Mouse (Mus musculus) midbrain, embryonic 12.5 days (tissue): ENCODE data around the gene Ctnnd1. TPM values are rescaled to one million over a fixed set of nuclear protein-coding genes. Genes with fewer than 3 reads are reported as not detected.

Source experiments
- ATAC-seq: fragments of 200-750 bp; cut with Nextera tagmentation; 2 replicates; pipeline ENCODE4 v1.8.0; 2017; ENCODE audit warnings: low read depth, moderate TSS enrichment, moderate library complexity; ENCODE audit not compliant: low FRiP score
- H3K27ac ChIP-seq: fragments of 300-500 bp; sonication (generic); replicated peaks from 2 replicates; pipeline ENCODE4 v1.5.1; 2016; ENCODE audit warnings: mild to moderate bottlenecking
- H3K27me3 ChIP-seq: fragments of 300-500 bp; sonication (generic); 2 replicates; pipeline ENCODE4 v1.6.1; 2016; ENCODE audit warnings: mild to moderate bottlenecking
- H3K36me3 ChIP-seq: fragments of 300-500 bp; sonication (generic); 2 replicates; pipeline ENCODE4 v1.6.1; 2016
- H3K4me1 ChIP-seq: fragments of 300-500 bp; sonication (generic); 2 replicates; pipeline ENCODE4 v1.6.1; 2016
- H3K4me2 ChIP-seq: fragments of 300-500 bp; sonication (generic); replicated peaks from 2 replicates; pipeline ENCODE4 v1.6.1; 2016; ENCODE audit warnings: mild to moderate bottlenecking, moderate library complexity
- H3K4me3 ChIP-seq: fragments of 300-500 bp; sonication (generic); 2 replicates; pipeline ENCODE4 v1.5.1; 2016; ENCODE audit warnings: mild to moderate bottlenecking
- H3K9ac ChIP-seq: fragments of 300-500 bp; sonication (generic); replicated peaks from 2 replicates; pipeline ENCODE4 v1.6.1; 2016; ENCODE audit warnings: mild to moderate bottlenecking, moderate library complexity
- H3K9me3 ChIP-seq: fragments of 300-500 bp; sonication (generic); 2 replicates; pipeline ENCODE4 v1.6.1; 2016; ENCODE audit warnings: mild to moderate bottlenecking
- WGBS: fragments of 180-500 bp; shearing (Covaris S2); methylation state at CpG from one replicate; pipeline ENCODE4 v1.1.7; 2016; 5-methylcytosine and 5-hydroxymethylcytosine counted together
- polyA plus RNA-seq: library from polyadenylated mRNA; unstranded; fragments of >200 nt; fragmentation: Nextera tagmentation; extraction: Ambion mirVana; gene quantifications from 2 replicates; pipeline ENCODE4 v1.2.1, GENCODE M21; 2016

Gene Ctnnd1
- polyA plus RNA-seq, 1 experiment from 2014 or later = 47.4 TPM

DNA sequence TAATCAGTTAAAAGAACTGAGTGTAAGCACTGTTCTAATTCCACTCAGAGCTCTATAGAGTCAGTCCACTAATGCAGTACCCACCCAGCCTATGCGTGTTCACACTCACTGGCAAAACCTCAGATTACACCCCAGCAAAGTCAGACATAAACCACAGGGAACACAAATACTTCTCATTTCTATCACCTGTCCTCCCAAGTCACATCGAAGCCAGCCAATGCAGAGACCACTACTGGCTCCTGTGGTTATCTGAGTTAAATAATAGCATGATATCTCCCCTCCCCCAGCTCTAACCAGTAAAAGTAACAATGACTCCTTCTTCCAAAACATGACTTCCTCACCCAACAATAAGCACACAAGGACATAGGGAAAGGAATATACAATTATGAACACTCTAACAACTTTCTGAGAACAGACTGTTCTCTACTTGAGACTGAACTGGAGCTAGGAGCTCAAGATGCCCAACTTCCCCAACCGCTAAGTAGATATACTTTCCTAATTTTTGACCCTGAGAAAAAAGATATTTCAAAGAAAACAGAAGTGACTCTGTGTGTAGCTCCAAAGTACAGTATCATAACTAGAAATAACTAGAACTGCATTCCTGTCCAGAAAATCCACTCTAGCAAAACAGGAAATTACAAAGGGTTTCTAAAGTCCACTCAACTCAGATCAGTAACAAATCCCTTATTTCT, 27.0 kb downstream of the Ctnnd1 start:
- WGBS = 97% methylated on average over 3 of the region's 3 CpGs
- Histone ChIP-seq H3K4me3 (no peak overlapping the region), H3K4me2 (no peak overlapping the region), H3K9ac (no peak overlapping the region), H3K9me3 (no peaks in the 10 kb centered on the region), H3K27ac (no peak overlapping the region), H3K36me3 (peaks cover 31% of the 10 kb centered on the region), H3K27me3 (no peaks in the 10 kb centered on the region), H3K4me1 (no peaks in the 10 kb centered on the region)
- no peak for ATAC-seq

DNA sequence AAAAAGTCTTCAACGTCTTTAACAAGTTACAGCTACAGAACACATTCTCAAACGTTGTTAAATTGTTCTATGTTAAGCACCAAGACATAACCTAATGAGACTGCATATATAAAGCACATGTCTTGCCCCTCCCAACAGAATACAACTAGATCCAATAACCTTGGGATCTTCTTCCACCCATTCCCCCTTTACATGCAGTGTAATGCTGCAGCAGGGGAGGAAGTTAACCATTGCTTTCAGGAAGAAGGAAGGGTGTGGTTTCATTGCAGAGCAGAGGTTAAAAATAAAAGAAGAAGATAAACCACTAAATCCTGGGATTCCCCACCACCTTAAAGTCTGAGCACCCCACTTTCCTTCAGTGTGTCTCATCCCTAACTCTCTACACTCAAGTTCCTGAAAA, 27.9 kb downstream of the Ctnnd1 start:
- Histone ChIP-seq H3K9ac (no peak overlapping the region), H3K4me1 (no peaks in the 10 kb centered on the region), H3K36me3 (peaks cover 31% of the 10 kb centered on the region), H3K27me3 (no peaks in the 10 kb centered on the region), H3K9me3 (no peaks in the 10 kb centered on the region), H3K4me2 (no peak overlapping the region), H3K4me3 (no peak overlapping the region), H3K27ac (no peak overlapping the region)
- no peak for ATAC-seq
- WGBS = 81% methylated on average over 2 of the region's 2 CpGs

DNA sequence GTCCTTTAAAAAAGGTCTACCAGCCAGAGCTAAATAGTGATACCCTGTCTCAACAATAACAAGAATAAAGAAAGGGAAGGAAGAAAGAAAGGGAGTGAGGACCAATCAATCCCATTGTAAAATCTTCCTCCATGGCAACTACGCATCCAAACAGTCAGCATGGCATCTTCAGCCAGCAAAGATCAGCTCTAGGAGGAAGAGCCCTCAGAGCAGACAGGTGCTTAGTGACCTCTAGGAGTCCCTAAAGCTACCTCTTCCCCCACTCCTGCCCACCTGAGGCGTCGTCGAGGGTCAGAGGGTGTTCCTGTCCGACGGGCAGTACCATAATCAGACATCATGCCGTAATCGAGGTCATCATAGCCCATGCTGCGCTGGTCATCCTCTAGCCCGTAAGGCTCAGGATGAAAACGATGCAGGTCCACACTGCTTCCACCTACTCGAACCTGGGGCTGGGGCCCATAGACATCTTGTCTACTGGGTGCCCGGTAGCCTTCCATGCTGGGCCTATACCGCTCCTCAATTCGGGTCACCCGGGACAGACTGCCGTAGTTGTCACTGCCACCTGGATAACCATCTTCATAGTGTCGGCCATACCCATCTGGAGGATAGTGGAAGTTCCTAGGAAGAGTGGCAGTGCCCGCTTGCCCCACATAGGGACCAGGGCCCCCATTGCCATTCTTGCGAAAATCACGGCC, 30.8 kb downstream of the Ctnnd1 start:
- Histone ChIP-seq H3K27ac (no peak overlapping the region), H3K4me2 (no peak overlapping the region), H3K9me3 (no peaks in the 10 kb centered on the region), H3K36me3 (peaks cover 54% of the 10 kb centered on the region), H3K4me1 (no peaks in the 10 kb centered on the region), H3K9ac (no peak overlapping the region), H3K4me3 (no peak overlapping the region), H3K27me3 (no peaks in the 10 kb centered on the region)
- WGBS = 96% methylated on average over 21 of the region's 21 CpGs
- ATAC-seq = no peak

DNA sequence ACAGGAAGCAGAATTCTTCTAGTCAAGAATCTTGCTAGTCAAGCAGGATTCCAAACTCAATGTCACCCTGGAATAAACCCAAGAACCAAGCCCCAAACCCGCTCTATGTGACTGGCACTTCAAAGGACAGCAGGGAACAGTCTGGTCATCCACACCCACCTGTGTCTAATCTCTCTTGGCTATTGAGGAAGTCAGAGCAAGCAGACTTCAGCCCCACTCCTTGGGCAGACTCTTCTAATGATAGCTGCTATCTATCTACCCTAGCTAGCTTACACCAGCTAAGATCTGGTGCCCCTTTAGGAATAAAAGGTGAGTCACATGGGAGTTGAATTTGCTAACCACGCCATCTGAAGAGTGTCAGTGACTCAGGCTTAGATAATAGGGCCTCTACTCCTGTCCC, 31.7 kb downstream of the Ctnnd1 start:
- Histone ChIP-seq H3K9ac (no peak overlapping the region), H3K36me3 (peaks cover 53% of the 10 kb centered on the region), H3K27me3 (no peaks in the 10 kb centered on the region), H3K9me3 (no peaks in the 10 kb centered on the region), H3K4me3 (no peak overlapping the region), H3K27ac (no peak overlapping the region), H3K4me1 (no peaks in the 10 kb centered on the region), H3K4me2 (no peak overlapping the region)
- ATAC-seq = no peak
- WGBS = 89% methylated on average over 2 of the region's 2 CpGs

DNA sequence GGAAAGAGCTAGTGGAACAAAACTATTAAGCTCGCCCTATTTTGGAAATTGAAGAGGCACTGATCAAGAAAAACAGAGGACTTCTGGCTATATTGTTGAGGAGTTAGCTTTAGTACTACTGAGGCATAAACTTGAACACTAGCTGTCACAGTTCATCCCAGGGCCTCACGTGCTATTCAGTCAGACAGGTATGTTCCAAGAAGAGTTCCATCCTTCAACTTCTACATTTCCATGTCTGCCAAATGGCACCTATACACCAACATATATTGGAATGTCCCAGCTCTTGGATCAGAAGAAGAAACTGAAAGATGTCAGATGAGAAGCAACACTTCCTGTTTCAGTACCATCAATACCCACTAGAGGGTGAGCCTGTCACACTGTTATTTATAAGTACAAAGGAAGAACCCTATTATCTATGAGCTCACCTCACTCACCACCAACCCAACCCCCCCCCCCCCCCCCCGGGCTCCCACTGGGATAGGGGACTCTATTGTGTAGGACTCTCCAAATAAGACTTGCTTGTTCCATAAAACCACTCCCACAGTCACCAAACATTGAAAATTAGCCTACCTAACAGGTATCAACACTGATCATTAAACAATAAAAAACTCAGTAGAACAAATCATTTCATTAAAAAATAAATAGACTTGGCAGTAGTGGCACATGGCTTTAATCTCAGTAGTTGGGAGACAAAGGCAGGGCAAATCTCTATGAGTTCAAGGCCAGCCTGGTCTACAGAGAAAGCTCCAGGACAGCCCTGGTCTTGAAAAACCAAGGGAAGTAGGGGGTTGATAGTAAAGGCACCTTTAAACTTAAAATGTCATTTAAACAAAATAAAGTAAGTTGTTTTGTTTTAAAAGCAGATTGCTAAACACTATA, 32.7 kb downstream of the Ctnnd1 start:
- no peaks in the 10 kb centered on the region for H3K9me3 ChIP-seq
- H3K4me2 ChIP-seq = no peak overlapping the region
- H3K27ac ChIP-seq = no peak overlapping the region
- WGBS = 77% methylated on average over 3 of the region's 3 CpGs
- H3K36me3 ChIP-seq = peaks cover 62% of the 10 kb centered on the region
- no peak overlapping the region for H3K9ac ChIP-seq
- H3K27me3 ChIP-seq = no peaks in the 10 kb centered on the region
- ATAC-seq = peak; percentile 88
- no peak overlapping the region for H3K4me3 ChIP-seq
- H3K4me1 ChIP-seq = no peaks in the 10 kb centered on the region

DNA sequence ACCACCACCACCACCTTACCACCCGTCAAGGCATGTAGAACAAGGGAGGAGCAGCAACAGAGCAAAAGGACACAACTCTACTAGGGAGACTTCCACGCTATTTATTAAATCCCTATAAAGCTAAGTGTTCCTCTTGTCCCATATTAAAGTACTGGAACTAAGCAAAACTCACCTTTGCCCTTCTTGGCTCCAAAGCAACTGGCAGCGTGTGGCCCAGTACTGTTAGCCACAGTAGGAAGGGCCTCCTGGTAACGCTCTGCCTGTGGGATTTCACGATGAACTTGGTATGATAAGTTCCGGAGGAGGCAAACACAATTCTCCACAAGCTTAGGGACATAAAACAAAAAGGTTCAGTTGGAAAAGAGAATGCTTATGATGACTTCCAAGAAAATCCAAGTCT, 37.8 kb downstream of the Ctnnd1 start:
- 94% methylated on average over 6 of the region's 6 CpGs for WGBS
- Histone ChIP-seq H3K9me3 (no peaks in the 10 kb centered on the region), H3K4me1 (no peaks in the 10 kb centered on the region), H3K27me3 (no peaks in the 10 kb centered on the region), H3K36me3 (peaks cover 86% of the 10 kb centered on the region), H3K4me2 (no peak overlapping the region), H3K4me3 (no peak overlapping the region), H3K27ac (no peak overlapping the region), H3K9ac (no peak overlapping the region)
- no peak for ATAC-seq

DNA sequence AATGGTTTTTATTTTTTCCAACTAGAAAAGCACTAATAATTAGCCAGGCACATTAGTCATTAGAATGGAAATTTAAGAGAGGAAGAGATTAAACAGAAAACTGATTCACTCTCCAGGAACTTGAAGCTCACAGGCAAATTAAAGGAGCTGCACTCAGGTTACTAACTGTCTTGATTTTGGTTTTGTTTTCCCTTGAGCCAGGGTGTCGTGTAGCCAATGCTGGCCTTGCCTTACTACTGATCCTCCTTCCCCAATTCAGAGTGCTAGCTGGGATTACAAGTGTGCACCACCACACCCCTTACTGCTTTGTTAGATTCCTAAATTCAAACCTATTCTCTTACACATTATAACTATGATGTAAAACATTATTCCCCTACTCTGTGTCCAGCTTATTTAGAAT, 42.7 kb downstream of the Ctnnd1 start:
- no peak overlapping the region for H3K4me2 ChIP-seq
- no peaks in the 10 kb centered on the region for H3K9me3 ChIP-seq
- no peak overlapping the region for H3K4me3 ChIP-seq
- no peak for ATAC-seq
- no peaks in the 10 kb centered on the region for H3K4me1 ChIP-seq
- H3K36me3 ChIP-seq = peaks cover 91% of the 10 kb centered on the region
- H3K9ac ChIP-seq = no peak overlapping the region
- H3K27me3 ChIP-seq = no peaks in the 10 kb centered on the region
- WGBS = 93% methylated on average over 1 of the region's 1 CpGs
- no peak overlapping the region for H3K27ac ChIP-seq

DNA sequence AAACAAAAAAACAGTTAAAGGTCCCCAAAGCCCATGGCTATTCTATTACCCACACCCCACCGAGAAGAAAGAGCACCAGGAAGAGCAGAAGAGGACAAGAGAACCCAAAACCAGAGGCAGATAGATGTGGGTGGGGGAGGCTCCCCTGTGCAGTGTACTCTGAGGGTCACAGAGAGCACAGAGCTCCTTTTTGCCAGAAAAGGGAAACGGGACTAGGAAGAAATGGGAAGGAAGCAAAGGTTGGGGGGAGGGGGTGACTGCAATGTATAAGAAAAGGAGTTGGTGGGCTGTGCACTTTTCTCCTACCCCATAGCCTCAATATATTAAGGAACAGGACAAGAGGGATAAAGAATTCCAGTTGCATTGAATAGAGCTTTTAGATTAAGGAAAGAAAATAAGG, 49.6 kb downstream of the Ctnnd1 start:
- no peaks in the 10 kb centered on the region for H3K27me3 ChIP-seq
- no peak for ATAC-seq
- no peak overlapping the region for H3K4me3 ChIP-seq
- no peaks in the 10 kb centered on the region for H3K9me3 ChIP-seq
- H3K4me1 ChIP-seq = no peaks in the 10 kb centered on the region
- WGBS = 79% methylated on average over 2 of the region's 2 CpGs
- no peak overlapping the region for H3K27ac ChIP-seq
- peaks cover 62% of the 10 kb centered on the region for H3K36me3 ChIP-seq
- no peak overlapping the region for H3K4me2 ChIP-seq
- H3K9ac ChIP-seq = no peak overlapping the region

DNA sequence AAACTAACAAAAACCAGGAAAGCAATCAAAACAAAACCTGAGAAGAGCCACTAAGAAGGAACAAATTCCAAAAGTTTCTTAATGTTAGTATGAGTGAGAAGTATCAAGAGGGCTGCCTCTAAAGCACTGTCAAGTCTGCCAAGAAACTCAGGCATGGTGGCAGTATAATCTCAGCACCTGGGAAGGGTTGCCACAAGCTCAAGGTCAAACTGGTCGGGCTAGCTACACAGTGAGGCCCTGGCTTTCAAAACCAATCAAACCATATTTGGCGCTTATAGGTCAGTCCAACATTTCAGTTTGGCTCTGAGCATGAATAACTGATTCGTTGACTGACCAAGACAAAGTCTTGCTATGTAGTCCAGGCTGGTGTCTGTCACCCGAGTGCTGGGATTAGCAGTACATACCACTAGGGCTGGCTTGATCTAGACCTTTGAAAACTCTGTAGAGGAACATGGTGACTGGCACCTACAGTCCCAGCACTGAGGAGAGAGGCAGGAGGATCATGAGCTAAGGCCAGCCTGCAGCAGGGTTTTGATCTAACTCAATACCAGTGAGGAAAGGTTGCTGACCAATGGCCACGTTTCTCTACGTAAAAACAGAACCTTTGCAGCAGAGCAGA, 51.2 kb downstream of the Ctnnd1 start:
- no peak overlapping the region for H3K4me3 ChIP-seq
- no peak overlapping the region for H3K27ac ChIP-seq
- no peaks in the 10 kb centered on the region for H3K27me3 ChIP-seq
- H3K9me3 ChIP-seq = no peaks in the 10 kb centered on the region
- H3K4me2 ChIP-seq = no peak overlapping the region
- ATAC-seq = no peak
- H3K4me1 ChIP-seq = no peaks in the 10 kb centered on the region
- H3K36me3 ChIP-seq = peaks cover 51% of the 10 kb centered on the region
- 94% methylated on average over 6 of the region's 6 CpGs for WGBS
- no peak overlapping the region for H3K9ac ChIP-seq

DNA sequence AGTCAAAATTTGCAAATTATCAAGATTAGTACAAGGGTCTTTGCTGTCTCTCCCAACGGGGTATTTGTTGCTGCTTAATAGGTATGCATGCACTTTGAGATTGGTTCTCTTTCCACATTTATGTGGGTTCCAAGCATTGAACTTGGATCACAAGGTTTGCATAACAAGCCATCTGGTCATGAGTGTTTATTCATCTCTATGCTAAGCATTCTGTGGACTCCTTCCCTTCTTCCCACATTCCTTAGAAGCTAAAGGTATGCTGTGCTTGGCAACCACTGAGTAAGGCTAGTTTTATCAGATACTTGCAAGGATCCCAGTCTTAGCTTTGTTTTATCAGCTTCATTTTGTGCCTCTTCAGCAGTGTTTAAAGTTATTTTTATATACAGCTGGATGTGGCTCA, 53.4 kb downstream of the Ctnnd1 start:
- Histone ChIP-seq H3K4me1 (no peaks in the 10 kb centered on the region), H3K9ac (no peak overlapping the region), H3K4me3 (no peak overlapping the region), H3K36me3 (peaks cover 34% of the 10 kb centered on the region), H3K27ac (no peak overlapping the region), H3K9me3 (no peaks in the 10 kb centered on the region), H3K4me2 (no peak overlapping the region), H3K27me3 (no peaks in the 10 kb centered on the region)
- WGBS = 94% methylated on average over 1 of the region's 1 CpGs
- ATAC-seq = no peak

DNA sequence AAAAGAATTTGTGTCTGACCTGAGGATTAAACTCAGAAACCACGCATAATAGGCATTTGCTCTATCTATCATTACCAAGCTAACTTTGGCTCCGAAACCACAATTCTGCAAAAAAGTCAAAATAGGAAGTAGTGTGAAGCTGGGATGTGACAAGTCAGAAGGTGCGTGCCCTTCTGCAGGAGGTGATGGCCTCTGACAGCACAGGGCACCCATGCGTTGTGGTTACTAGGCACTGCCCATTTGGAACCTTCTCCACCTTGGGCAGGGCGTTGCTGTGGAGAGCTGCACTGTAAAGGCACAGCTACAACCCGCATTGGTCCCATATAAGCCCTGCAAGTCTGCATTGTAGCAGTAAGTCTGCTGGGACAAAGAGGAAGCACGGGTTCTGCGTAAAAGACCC, 57.8 kb downstream of the Ctnnd1 start:
- ATAC-seq = no peak
- no peaks in the 10 kb centered on the region for H3K4me1 ChIP-seq
- H3K27me3 ChIP-seq = no peaks in the 10 kb centered on the region
- 95% methylated on average over 8 of the region's 8 CpGs for WGBS
- no peaks in the 10 kb centered on the region for H3K9me3 ChIP-seq
- no peak overlapping the region for H3K4me3 ChIP-seq
- peaks cover 23% of the 10 kb centered on the region for H3K36me3 ChIP-seq
- no peak overlapping the region for H3K27ac ChIP-seq
- H3K4me2 ChIP-seq = no peak overlapping the region
- H3K9ac ChIP-seq = no peak overlapping the region

DNA sequence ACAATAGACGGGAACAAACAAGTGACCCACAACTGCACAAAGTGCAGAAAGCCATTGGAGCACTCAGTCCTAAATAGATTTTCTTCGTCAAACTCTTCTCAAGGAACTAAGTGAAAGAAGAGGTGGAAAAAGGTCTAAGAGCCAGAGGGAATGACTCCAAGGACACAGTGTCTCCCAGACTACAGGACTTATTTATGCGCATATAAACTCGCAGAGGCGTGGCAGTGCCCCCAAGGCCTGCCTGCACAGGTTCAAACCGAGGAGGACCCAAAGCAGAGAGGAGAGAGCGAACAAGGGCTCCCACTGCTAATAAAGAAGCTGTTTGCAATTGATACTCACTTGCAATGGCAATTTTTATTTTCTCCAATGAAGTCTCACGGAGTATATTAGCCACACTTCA, 64.9 kb downstream of the Ctnnd1 start:
- H3K36me3 ChIP-seq = no peaks in the 10 kb centered on the region
- WGBS = 85% methylated on average over 8 of the region's 8 CpGs

More for the DNA sequence above, 64.9 kb downstream of the Ctnnd1 start:
- ATAC-seq = no peak
- Histone ChIP-seq H3K4me1 (no peaks in the 10 kb centered on the region), H3K9me3 (no peaks in the 10 kb centered on the region), H3K27me3 (no peaks in the 10 kb centered on the region), H3K27ac (no peak overlapping the region), H3K4me2 (no peak overlapping the region), H3K4me3 (no peak overlapping the region), H3K9ac (no peak overlapping the region)
